Mouse (Mus musculus): ENCODE measurements around the gene Cass4. TPM values are rescaled to one million over a fixed set of nuclear protein-coding genes. Genes with fewer than 3 reads are reported as not detected.

Cass4 gene
- total and polyA plus RNA-seq, 2 experiments: not detected

DNA sequence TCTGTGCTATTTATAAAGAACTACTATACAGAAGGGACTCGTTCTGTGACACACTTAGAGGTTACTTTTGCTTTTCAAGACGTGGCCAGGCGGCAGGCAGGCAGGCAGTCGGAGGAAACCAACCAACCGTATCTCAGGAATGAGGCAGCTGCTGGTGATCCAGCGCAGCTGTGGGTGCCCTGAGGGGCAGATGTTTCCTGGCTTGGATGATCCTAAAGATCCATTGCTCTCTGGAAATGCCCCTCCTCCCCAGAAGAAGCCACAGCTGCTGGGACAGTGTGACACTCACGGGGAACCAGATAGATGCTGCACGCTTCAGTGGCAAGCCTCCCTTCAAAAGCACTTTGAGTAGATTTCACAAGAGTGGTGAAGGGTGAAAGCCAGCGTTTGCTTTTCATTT, 18.9 kb downstream of the Cass4 start:
- H3K4me3 ChIP-seq (ENCODE audit: insufficient read depth, low read depth, low read length): no peak overlapping the region
- no peaks in the 10 kb centered on the region for H3K27me3 ChIP-seq (ENCODE audit: control insufficient read depth, insufficient read depth, low read length)
- no peaks in the 10 kb centered on the region for H3K79me2 ChIP-seq (ENCODE audit: control insufficient read depth, insufficient read depth, low read length)
- 33% methylated on average over 9 of the region's 9 CpGs for WGBS
- H3K27ac ChIP-seq (replicated peaks; ENCODE audit: insufficient read depth, low read depth, low read length): no peak overlapping the region
- H3K4me1 ChIP-seq (ENCODE audit: control insufficient read depth, insufficient read depth, low read length): no peaks in the 10 kb centered on the region
- no peak overlapping the region for H3K9ac ChIP-seq (ENCODE audit: low read depth, low read length)
- no peaks in the 10 kb centered on the region for H3K36me3 ChIP-seq (ENCODE audit: control insufficient read depth, insufficient read depth, low read length)
- no peak for TF ChIP-seq CTCF (IDR thresholded peaks at IDR 0.05; ENCODE audit: low read depth, low read length)
- TF ChIP-seq POLR2A (IDR thresholded peaks at IDR 0.05; ENCODE audit: extremely low read depth, insufficient read depth, low read length): no peak
- DNase-seq (ENCODE audit: extremely low read depth, low read depth, low spot score): no peak

DNA sequence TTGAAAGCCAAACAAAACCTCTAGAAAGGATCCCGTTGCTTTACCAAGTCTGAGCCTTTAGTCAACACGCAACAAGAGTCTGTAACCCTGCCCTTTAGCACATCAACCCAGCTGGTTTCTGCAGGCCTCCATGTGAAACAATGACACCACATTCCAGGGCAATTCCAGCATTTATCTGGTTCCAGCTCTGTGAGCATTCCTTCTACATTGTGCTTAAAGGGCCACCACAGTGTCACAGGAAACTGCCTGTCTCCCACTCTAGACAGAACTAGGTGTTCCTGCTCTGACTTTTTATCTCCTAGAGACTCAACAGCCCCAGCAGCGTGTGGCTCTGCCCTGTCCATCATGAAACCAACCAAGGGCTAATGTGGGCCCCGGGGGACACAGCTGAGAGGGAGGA, 19.7 kb downstream of the Cass4 start:
- H3K4me1 ChIP-seq (ENCODE audit: control insufficient read depth, insufficient read depth, low read length): no peaks in the 10 kb centered on the region
- no peak for TF ChIP-seq CTCF (IDR thresholded peaks at IDR 0.05; ENCODE audit: low read depth, low read length)
- TF ChIP-seq POLR2A (IDR thresholded peaks at IDR 0.05; ENCODE audit: extremely low read depth, insufficient read depth, low read length): no peak
- H3K36me3 ChIP-seq (ENCODE audit: control insufficient read depth, insufficient read depth, low read length): no peaks in the 10 kb centered on the region
- H3K27me3 ChIP-seq (ENCODE audit: control insufficient read depth, insufficient read depth, low read length): no peaks in the 10 kb centered on the region
- no peak overlapping the region for H3K9ac ChIP-seq (ENCODE audit: low read depth, low read length)
- H3K27ac ChIP-seq (replicated peaks; ENCODE audit: insufficient read depth, low read depth, low read length): no peak overlapping the region
- no peak overlapping the region for H3K4me3 ChIP-seq (ENCODE audit: insufficient read depth, low read depth, low read length)
- WGBS: 40% methylated on average over 4 of the region's 4 CpGs
- no peaks in the 10 kb centered on the region for H3K79me2 ChIP-seq (ENCODE audit: control insufficient read depth, insufficient read depth, low read length)
- no peak for DNase-seq (ENCODE audit: extremely low read depth, low read depth, low spot score)

DNA sequence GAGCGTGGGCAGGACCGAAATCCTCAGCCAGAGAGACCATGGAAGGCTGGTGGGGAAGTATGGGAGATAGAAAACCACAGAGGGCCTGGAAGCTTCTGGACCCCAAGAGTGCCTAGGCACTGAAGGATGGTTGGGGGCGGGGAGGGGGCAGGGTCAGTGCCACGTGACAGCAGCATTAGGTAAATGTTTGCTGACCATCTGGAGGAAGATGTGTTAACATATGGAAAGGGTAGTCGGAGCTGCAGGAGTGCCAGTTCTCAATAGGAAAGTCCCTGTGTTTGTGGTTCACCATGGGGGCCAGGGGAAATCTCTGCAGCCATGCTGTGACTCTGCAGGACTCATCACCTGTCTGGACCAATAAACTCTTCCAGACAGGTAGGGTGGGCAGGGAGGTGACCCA, 20.3 kb downstream of the Cass4 start:
- Histone ChIP-seq H3K27me3 (ENCODE audit: control insufficient read depth, insufficient read depth, low read length) (no peaks in the 10 kb centered on the region), H3K4me3 (ENCODE audit: insufficient read depth, low read depth, low read length) (no peak overlapping the region), H3K27ac (replicated peaks; ENCODE audit: insufficient read depth, low read depth, low read length) (no peak overlapping the region), H3K9ac (ENCODE audit: low read depth, low read length) (no peak overlapping the region), H3K4me1 (ENCODE audit: control insufficient read depth, insufficient read depth, low read length) (no peaks in the 10 kb centered on the region), H3K36me3 (ENCODE audit: control insufficient read depth, insufficient read depth, low read length) (no peaks in the 10 kb centered on the region), H3K79me2 (ENCODE audit: control insufficient read depth, insufficient read depth, low read length) (no peaks in the 10 kb centered on the region)
- no peak for DNase-seq (ENCODE audit: extremely low read depth, low read depth, low spot score)
- 74% methylated on average over 5 of the region's 5 CpGs for WGBS
- TF ChIP-seq POLR2A (IDR thresholded peaks at IDR 0.05; ENCODE audit: extremely low read depth, insufficient read depth, low read length) (no peak), CTCF (IDR thresholded peaks at IDR 0.05; ENCODE audit: low read depth, low read length) (no peak)

DNA sequence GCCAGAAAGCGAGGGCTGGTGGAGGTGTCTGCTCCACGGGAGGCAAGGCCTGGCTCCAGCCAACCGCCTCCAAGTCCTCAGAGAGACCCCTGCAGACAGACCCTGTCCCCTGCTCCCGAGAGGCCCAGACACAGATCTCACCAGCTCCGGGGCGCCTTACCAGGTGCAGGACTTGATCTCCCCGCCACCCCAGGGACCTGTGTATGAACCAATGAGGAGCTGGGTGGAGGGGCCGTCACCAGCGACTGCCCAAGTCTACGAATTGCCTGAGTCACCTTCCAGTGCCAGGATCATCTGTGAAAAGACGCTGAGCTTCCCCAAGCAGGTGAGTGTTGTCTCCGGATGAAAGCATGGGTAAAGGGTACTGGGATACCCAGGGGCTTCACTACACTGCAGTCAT, 22.6 kb downstream of the Cass4 start:
- WGBS: 69% methylated on average over 12 of the region's 12 CpGs
- H3K27ac ChIP-seq (replicated peaks; ENCODE audit: insufficient read depth, low read depth, low read length): no peak overlapping the region
- no peak for TF ChIP-seq CTCF (IDR thresholded peaks at IDR 0.05; ENCODE audit: low read depth, low read length)
- no peak for TF ChIP-seq POLR2A (IDR thresholded peaks at IDR 0.05; ENCODE audit: extremely low read depth, insufficient read depth, low read length)

DNA sequence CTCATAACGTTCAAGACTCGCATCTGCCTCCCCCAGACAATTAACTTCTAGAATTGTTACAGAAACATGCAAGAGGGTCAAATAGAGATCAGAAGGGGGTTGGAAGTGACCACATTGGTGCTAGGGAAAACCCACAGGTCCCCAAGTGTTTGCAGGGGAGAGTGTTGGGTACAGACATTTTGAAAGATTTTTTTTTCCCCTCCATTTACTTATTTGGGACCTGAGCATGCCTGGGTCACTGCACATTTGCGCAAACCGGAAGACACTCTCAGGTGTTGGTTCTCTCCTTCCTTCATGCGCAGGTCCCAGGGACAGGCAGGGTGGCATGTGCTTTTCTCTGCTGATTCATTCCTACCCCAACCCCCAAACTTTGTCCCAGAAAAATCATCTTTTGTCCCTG, 23.3 kb downstream of the Cass4 start:
- H3K27ac ChIP-seq (replicated peaks; ENCODE audit: insufficient read depth, low read depth, low read length): no peak overlapping the region
- H3K36me3 ChIP-seq (ENCODE audit: control insufficient read depth, insufficient read depth, low read length): no peaks in the 10 kb centered on the region
- TF ChIP-seq POLR2A (IDR thresholded peaks at IDR 0.05; ENCODE audit: extremely low read depth, insufficient read depth, low read length): no peak
- no peak for TF ChIP-seq CTCF (IDR thresholded peaks at IDR 0.05; ENCODE audit: low read depth, low read length)
- H3K27me3 ChIP-seq (ENCODE audit: control insufficient read depth, insufficient read depth, low read length): no peaks in the 10 kb centered on the region
- DNase-seq (ENCODE audit: extremely low read depth, low read depth, low spot score): no peak
- WGBS: 88% methylated on average over 5 of the region's 5 CpGs
- no peaks in the 10 kb centered on the region for H3K4me1 ChIP-seq (ENCODE audit: control insufficient read depth, insufficient read depth, low read length)
- H3K9ac ChIP-seq (ENCODE audit: low read depth, low read length): no peak overlapping the region
- no peaks in the 10 kb centered on the region for H3K79me2 ChIP-seq (ENCODE audit: control insufficient read depth, insufficient read depth, low read length)
- no peak overlapping the region for H3K4me3 ChIP-seq (ENCODE audit: insufficient read depth, low read depth, low read length)

More for the DNA sequence above, 22.6 kb downstream of the Cass4 start:
- Histone ChIP-seq H3K4me1 (ENCODE audit: control insufficient read depth, insufficient read depth, low read length) (no peaks in the 10 kb centered on the region), H3K27me3 (ENCODE audit: control insufficient read depth, insufficient read depth, low read length) (no peaks in the 10 kb centered on the region), H3K79me2 (ENCODE audit: control insufficient read depth, insufficient read depth, low read length) (no peaks in the 10 kb centered on the region), H3K9ac (ENCODE audit: low read depth, low read length) (no peak overlapping the region), H3K4me3 (ENCODE audit: insufficient read depth, low read depth, low read length) (no peak overlapping the region), H3K36me3 (ENCODE audit: control insufficient read depth, insufficient read depth, low read length) (no peaks in the 10 kb centered on the region)
- DNase-seq (ENCODE audit: extremely low read depth, low read depth, low spot score): no peak

DNA sequence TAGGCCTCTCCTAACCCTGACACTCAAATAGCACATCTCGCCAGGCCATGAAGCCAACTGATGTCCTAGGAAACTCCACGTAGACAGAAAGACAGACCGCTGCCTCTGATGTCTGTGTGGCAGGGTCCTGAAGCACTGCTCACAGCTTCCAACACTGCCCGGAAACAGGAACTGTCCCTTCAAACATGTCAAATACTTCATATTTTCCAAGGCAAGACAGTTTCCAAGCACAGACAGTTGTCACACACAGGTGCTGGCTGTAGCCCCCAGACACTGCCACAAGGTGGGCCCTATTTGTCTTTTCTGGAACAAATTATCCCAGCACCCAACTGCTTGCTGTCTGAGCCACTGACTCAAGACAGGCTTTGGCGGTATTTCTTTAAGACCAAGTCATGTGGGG, 24.6 kb downstream of the Cass4 start:
- Histone ChIP-seq H3K4me3 (ENCODE audit: insufficient read depth, low read depth, low read length) (no peak overlapping the region), H3K27me3 (ENCODE audit: control insufficient read depth, insufficient read depth, low read length) (no peaks in the 10 kb centered on the region), H3K4me1 (ENCODE audit: control insufficient read depth, insufficient read depth, low read length) (no peaks in the 10 kb centered on the region), H3K79me2 (ENCODE audit: control insufficient read depth, insufficient read depth, low read length) (no peaks in the 10 kb centered on the region), H3K9ac (ENCODE audit: low read depth, low read length) (no peak overlapping the region), H3K27ac (replicated peaks; ENCODE audit: insufficient read depth, low read depth, low read length) (no peak overlapping the region), H3K36me3 (ENCODE audit: control insufficient read depth, insufficient read depth, low read length) (no peaks in the 10 kb centered on the region)
- no peak for DNase-seq (ENCODE audit: extremely low read depth, low read depth, low spot score)
- TF ChIP-seq POLR2A (IDR thresholded peaks at IDR 0.05; ENCODE audit: extremely low read depth, insufficient read depth, low read length): no peak
- TF ChIP-seq CTCF (IDR thresholded peaks at IDR 0.05; ENCODE audit: low read depth, low read length): no peak
- 89% methylated on average over 5 of the region's 5 CpGs for WGBS

All from liver, adult 2 months (tissue).